ENCODE assay signal across 8 mouse cellular contexts in the genomic region with DNA sequence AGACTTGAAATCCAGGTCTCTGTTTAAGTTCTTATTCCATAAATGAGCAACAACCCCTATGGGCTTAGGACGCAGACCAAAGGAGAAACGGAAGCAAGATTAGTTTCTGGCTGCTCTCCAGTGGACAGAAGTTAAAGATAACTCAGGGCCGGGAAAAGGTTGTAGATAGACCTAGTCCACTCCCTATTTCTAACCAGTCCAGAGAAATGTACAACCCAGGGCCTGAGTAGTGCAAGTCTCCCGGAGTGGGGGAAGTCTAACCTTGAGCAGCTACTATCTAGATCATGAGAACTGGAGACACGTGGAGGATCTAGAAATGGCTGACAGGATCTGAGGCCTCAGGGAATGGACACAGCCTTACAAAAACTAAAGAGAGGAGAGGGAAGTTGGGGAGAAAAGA. TPM values are rescaled to one million over a fixed set of nuclear protein-coding genes. Genes with fewer than 3 reads are reported as not detected.
DNase-seq lines count a peak whose midpoint lies in the region; ATAC-seq and TF ChIP-seq lines count a peak whose summit lies in the region.

No protein-coding gene starts in this region.

- TF ChIP-seq CTCF in stomach, postnatal 0 days (IDR thresholded peaks at IDR 0.05; ENCODE audit: low read depth), result no peak

- H3K27me3 ChIP-seq in neural tube, embryonic 11.5 days (ENCODE audit: control insufficient read depth, insufficient read depth, low read length), result no peaks in the 10 kb centered on the region
- H3K27me3 ChIP-seq in embryonic facial prominence, embryonic 13.5 days, result no peaks in the 10 kb centered on the region
- no peaks in the 10 kb centered on the region for H3K27me3 ChIP-seq in hindbrain, embryonic 13.5 days
- H3K27me3 ChIP-seq in liver, embryonic 11.5 days (replicated peaks; ENCODE audit: control insufficient read depth, insufficient read depth, low read length), result no peaks in the 10 kb centered on the region
- no peaks in the 10 kb centered on the region for H3K27me3 ChIP-seq in stomach, postnatal 0 days (ENCODE audit: control insufficient read depth, insufficient read depth, low read length)

- H3K36me3 ChIP-seq in neural tube, embryonic 11.5 days (ENCODE audit: control insufficient read depth, insufficient read depth, low read length), result no peaks in the 10 kb centered on the region
- peaks cover 24% of the 10 kb centered on the region for H3K36me3 ChIP-seq in embryonic facial prominence, embryonic 13.5 days
- H3K36me3 ChIP-seq in hindbrain, embryonic 13.5 days, result peaks cover 18% of the 10 kb centered on the region
- peaks cover 14% of the 10 kb centered on the region for H3K36me3 ChIP-seq in liver, embryonic 11.5 days (ENCODE audit: control insufficient read depth, insufficient read depth, low read length)
- H3K36me3 ChIP-seq in stomach, postnatal 0 days (ENCODE audit: control insufficient read depth, insufficient read depth, low read length), result peaks cover 5% of the 10 kb centered on the region; the same call in 1 of the 2 replicates

- H3K4me1 ChIP-seq in neural tube, embryonic 11.5 days (ENCODE audit: control insufficient read depth, insufficient read depth, low read length), result peaks cover 8% of the 10 kb centered on the region
- peaks cover 34% of the 10 kb centered on the region for H3K4me1 ChIP-seq in embryonic facial prominence, embryonic 13.5 days
- peaks cover 47% of the 10 kb centered on the region for H3K4me1 ChIP-seq in hindbrain, embryonic 13.5 days (replicated peaks)
- H3K4me1 ChIP-seq in liver, embryonic 11.5 days (replicated peaks; ENCODE audit: control insufficient read depth, insufficient read depth, low read length), result peaks cover 52% of the 10 kb centered on the region
- H3K4me1 ChIP-seq in stomach, postnatal 0 days (replicated peaks; ENCODE audit: control insufficient read depth, insufficient read depth), result peaks cover 7% of the 10 kb centered on the region

- H3K9me3 ChIP-seq in neural tube, embryonic 11.5 days (ENCODE audit: control insufficient read depth, low read length), result no peaks in the 10 kb centered on the region
- no peaks in the 10 kb centered on the region for H3K9me3 ChIP-seq in embryonic facial prominence, embryonic 13.5 days
- H3K9me3 ChIP-seq in hindbrain, embryonic 13.5 days, result no peaks in the 10 kb centered on the region
- H3K9me3 ChIP-seq in liver, embryonic 11.5 days (ENCODE audit: control insufficient read depth, low read length), result no peaks in the 10 kb centered on the region
- no peaks in the 10 kb centered on the region for H3K9me3 ChIP-seq in stomach, postnatal 0 days (ENCODE audit: control insufficient read depth, low read length)

- H3K4me3 ChIP-seq in neural tube, embryonic 11.5 days (ENCODE audit: low read depth, low read length), result peak overlapping the region; percentile 75
- peak overlapping the region; percentile 84 for H3K4me3 ChIP-seq in embryonic facial prominence, embryonic 13.5 days
- peak overlapping the region; percentile 72 for H3K4me3 ChIP-seq in hindbrain, embryonic 13.5 days
- H3K4me3 ChIP-seq in liver, embryonic 11.5 days (ENCODE audit: low read depth, low read length), result peak overlapping the region; percentile 92
- peak overlapping the region; percentile 64 for H3K4me3 ChIP-seq in stomach, postnatal 0 days (ENCODE audit: low read depth, low read length)

- DNase-seq in neural tube, embryonic 11.5 days (ENCODE audit: low spot score), result no peak
- no peak for DNase-seq in neural tube, embryonic 10.5 days (ENCODE audit: extremely low spot score, low spot score)
- DNase-seq in liver, embryonic 11.5 days (ENCODE audit: low spot score), result no peak
- DNase-seq in stomach, postnatal 0 days (ENCODE audit: low spot score), result peak; percentile 39
- no peak for DNase-seq in left cerebral cortex, adult 11 months (ENCODE audit: low spot score)
- no peak for DNase-seq in spleen, postnatal 10 days (ENCODE audit: low spot score in 2 of 2)

- H3K4me2 ChIP-seq in neural tube, embryonic 11.5 days (ENCODE audit: low read depth), result peak overlapping the region; percentile 89
- H3K4me2 ChIP-seq in embryonic facial prominence, embryonic 13.5 days, result peak overlapping the region; percentile 78
- peak overlapping the region; percentile 88 for H3K4me2 ChIP-seq in hindbrain, embryonic 13.5 days
- peak overlapping the region; percentile 93 for H3K4me2 ChIP-seq in liver, embryonic 11.5 days
- peak overlapping the region; percentile 84 for H3K4me2 ChIP-seq in stomach, postnatal 0 days (replicated peaks; ENCODE audit: low read depth)

- ATAC-seq in neural tube, embryonic 11.5 days (ENCODE audit: insufficient read depth, low FRiP score, low TSS enrichment), result no peak
- 0 out of 2 replicates have a peak, but pooled peaks have one; percentile 11 for ATAC-seq in embryonic facial prominence, embryonic 13.5 days (ENCODE audit: insufficient number of reproducible peaks, insufficient read depth, low FRiP score, low TSS enrichment, low read depth)
- no peak for ATAC-seq in hindbrain, embryonic 13.5 days (ENCODE audit: low FRiP score)
- ATAC-seq in liver, embryonic 11.5 days (replicated peaks; ENCODE audit: low FRiP score), result peak; percentile 27
- ATAC-seq in stomach, postnatal 0 days (ENCODE audit: low FRiP score, low TSS enrichment), result peak; percentile 45

- WGBS in neural tube, embryonic 11.5 days, result 50% methylated on average over 5 of the region's 5 CpGs
- 22% methylated on average over 5 of the region's 5 CpGs for WGBS in embryonic facial prominence, embryonic 13.5 days
- WGBS in hindbrain, embryonic 13.5 days, result 33% methylated on average over 5 of the region's 5 CpGs
- WGBS in liver, embryonic 11.5 days, result 5% methylated on average over 5 of the region's 5 CpGs
- WGBS in stomach, postnatal 0 days, result under 1% methylated on average over 5 of the region's 5 CpGs

- peak overlapping the region; percentile 81; the same call in 1 of the 2 replicates for H3K27ac ChIP-seq in neural tube, embryonic 11.5 days (ENCODE audit: low read depth, low read length)
- peak overlapping the region; percentile 97 for H3K27ac ChIP-seq in embryonic facial prominence, embryonic 13.5 days
- peak overlapping the region; percentile 99 for H3K27ac ChIP-seq in hindbrain, embryonic 13.5 days
- peak overlapping the region; percentile 99 for H3K27ac ChIP-seq in liver, embryonic 11.5 days (ENCODE audit: low read depth, low read length)
- H3K27ac ChIP-seq in stomach, postnatal 0 days (replicated peaks), result peak overlapping the region; percentile 95

- no peak for TF ChIP-seq EP300 in stomach, postnatal 0 days (optimal IDR thresholded peaks at IDR 0.05)

- H3K9ac ChIP-seq in neural tube, embryonic 11.5 days (ENCODE audit: low read length), result peak overlapping the region; percentile 88
- peak overlapping the region; percentile 91 for H3K9ac ChIP-seq in embryonic facial prominence, embryonic 13.5 days
- H3K9ac ChIP-seq in hindbrain, embryonic 13.5 days, result peak overlapping the region; percentile 95
- H3K9ac ChIP-seq in liver, embryonic 11.5 days (ENCODE audit: low read depth, low read length), result peak overlapping the region; percentile 99
- peak overlapping the region; percentile 88 for H3K9ac ChIP-seq in stomach, postnatal 0 days (ENCODE audit: low read length)

RNA-seq across cellular contexts. Expression of a gene that starts 1.0 kb away (rescaled TPM):
- 1,030 and 1,051 TPM in 2 replicates for polyA plus RNA-seq in neural tube, embryonic 11.5 days (2014; fragmentation: Nextera tagmentation; extraction: Ambion mirVana)
- polyA plus RNA-seq in embryonic facial prominence, embryonic 13.5 days (2015; fragmentation: Nextera tagmentation; extraction: Ambion mirVana), result 1,173 and 1,316 TPM in 2 replicates
- polyA plus RNA-seq in hindbrain, embryonic 13.5 days (2015; fragmentation: Nextera tagmentation; extraction: Ambion mirVana), result 1,428 and 1,433 TPM in 2 replicates
- 1,813 and 1,952 TPM in 2 replicates for polyA plus RNA-seq in liver, embryonic 11.5 days (2014; fragmentation: Nextera tagmentation; extraction: Ambion mirVana)
- 1,179 and 1,213 TPM in 2 replicates for polyA plus RNA-seq in stomach, postnatal 0 days (2015; fragmentation: Nextera tagmentation; extraction: Ambion mirVana)

RNA-seq across cellular contexts. Expression of a gene that starts 2.9 kb away (rescaled TPM):
- polyA plus RNA-seq in neural tube, embryonic 11.5 days (2014; fragmentation: Nextera tagmentation; extraction: Ambion mirVana), result 211 and 219 TPM in 2 replicates
- 173 and 177 TPM in 2 replicates for polyA plus RNA-seq in embryonic facial prominence, embryonic 13.5 days (2015; fragmentation: Nextera tagmentation; extraction: Ambion mirVana)
- 154 and 156 TPM in 2 replicates for polyA plus RNA-seq in hindbrain, embryonic 13.5 days (2015; fragmentation: Nextera tagmentation; extraction: Ambion mirVana)
- polyA plus RNA-seq in liver, embryonic 11.5 days (2014; fragmentation: Nextera tagmentation; extraction: Ambion mirVana), result 241 and 245 TPM in 2 replicates
- polyA plus RNA-seq in stomach, postnatal 0 days (2015; fragmentation: Nextera tagmentation; extraction: Ambion mirVana), result 103 and 116 TPM in 2 replicates

RNA-seq across cellular contexts. Expression of a gene that starts 22.2 kb away (rescaled TPM):
- 6.1 and 7.0 TPM in 2 replicates for polyA plus RNA-seq in neural tube, embryonic 11.5 days (2014; fragmentation: Nextera tagmentation; extraction: Ambion mirVana)
- polyA plus RNA-seq in embryonic facial prominence, embryonic 13.5 days (2015; fragmentation: Nextera tagmentation; extraction: Ambion mirVana), result 8.7 and 9.0 TPM in 2 replicates
- 6.6 and 8.1 TPM in 2 replicates for polyA plus RNA-seq in hindbrain, embryonic 13.5 days (2015; fragmentation: Nextera tagmentation; extraction: Ambion mirVana)
- polyA plus RNA-seq in liver, embryonic 11.5 days (2014; fragmentation: Nextera tagmentation; extraction: Ambion mirVana), result 10.2 and 10.5 TPM in 2 replicates
- polyA plus RNA-seq in stomach, postnatal 0 days (2015; fragmentation: Nextera tagmentation; extraction: Ambion mirVana), result 7.6 and 8.2 TPM in 2 replicates

RNA-seq across cellular contexts. Expression of a gene that starts 31.4 kb away (rescaled TPM):
- polyA plus RNA-seq in neural tube, embryonic 11.5 days (2014; fragmentation: Nextera tagmentation; extraction: Ambion mirVana), result 0.12 and 0.21 TPM in 2 replicates
- 0.56 and 0.74 TPM in 2 replicates for polyA plus RNA-seq in embryonic facial prominence, embryonic 13.5 days (2015; fragmentation: Nextera tagmentation; extraction: Ambion mirVana)
- 0.82 and 0.83 TPM in 2 replicates for polyA plus RNA-seq in hindbrain, embryonic 13.5 days (2015; fragmentation: Nextera tagmentation; extraction: Ambion mirVana)
- polyA plus RNA-seq in liver, embryonic 11.5 days (2014; fragmentation: Nextera tagmentation; extraction: Ambion mirVana), result 0.73 and 0.85 TPM in 2 replicates
- 0.88 and 0.90 TPM in 2 replicates for polyA plus RNA-seq in stomach, postnatal 0 days (2015; fragmentation: Nextera tagmentation; extraction: Ambion mirVana)

Comparison
In these comparisons a context has a peak if more than half of its experiments do, and no peak if none do; other contexts are left out.
1. ATAC-seq: peak in embryonic facial prominence, embryonic 13.5 days (single experiment), liver, embryonic 11.5 days (single experiment) and stomach, postnatal 0 days (single experiment); none in neural tube, embryonic 11.5 days (single experiment) and hindbrain, embryonic 13.5 days (single experiment).
2. Peak in every context shown above with its lines, with median percentiles within 50 percentile points of each other: H3K27ac ChIP-seq, H3K4me2 ChIP-seq, H3K4me3 ChIP-seq and H3K9ac ChIP-seq.